Mouse (Mus musculus): ENCODE results near the gene Hk2. TPM values are rescaled to one million over a fixed set of nuclear protein-coding genes. Genes with fewer than 3 reads are reported as not detected.

The Hk2 gene
- polyA plus RNA-seq, 1 experiment from 2014 or later: 6.4 TPM

Other genes with a start within 250 kb of the Hk2 start
- 41.3 and 46.6 TPM in 2 replicates for gene Pole4, start 69.1 kb downstream of the Hk2 start, polyA plus RNA-seq (2015; fragmentation: Nextera tagmentation; extraction: Ambion mirVana)
- 0.06 and 0.11 TPM in 2 replicates for gene Sema4f, start 165.3 kb upstream of the Hk2 start, polyA plus RNA-seq (2015; fragmentation: Nextera tagmentation; extraction: Ambion mirVana)
- 11.6 and 12.7 TPM in 2 replicates for gene M1ap, start 172.4 kb upstream of the Hk2 start, polyA plus RNA-seq (2015; fragmentation: Nextera tagmentation; extraction: Ambion mirVana)